Mouse (Mus musculus) urinary bladder, postnatal 25 days (tissue): Measurements from ENCODE around the gene Tiprl.

ENCODE experiments used
- DNase-seq: peaks from one replicate; pipeline ENCODE4 v3.0.0; 2022; ENCODE audit warnings: low spot score

Tiprl gene

GRCm38 (mm10) chr1:165201445-165202012 is 35.3 kb downstream of the Tiprl start:
- DNase-seq, result no peak

DNA sequence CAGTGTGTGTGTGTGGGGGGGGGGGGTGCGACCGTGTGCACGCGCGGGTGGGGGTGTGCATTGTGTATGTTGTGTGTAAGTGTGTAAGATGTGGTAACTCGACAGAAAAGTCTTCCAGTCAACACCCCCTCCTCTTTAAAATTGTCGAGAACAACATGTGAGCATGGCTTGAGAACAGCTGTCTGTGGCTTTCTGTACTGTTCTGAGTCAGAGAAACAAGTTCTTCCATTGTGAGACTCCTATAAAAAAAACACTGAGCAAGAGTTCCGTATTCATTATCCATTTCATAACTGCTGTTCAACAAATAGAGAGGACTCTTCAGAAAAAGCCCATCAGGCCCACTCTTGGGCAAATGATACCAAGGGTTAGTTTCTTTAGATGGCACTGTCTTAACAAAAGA is 36.0 kb downstream of the Tiprl start:
- no peak for DNase-seq

GRCm38 (mm10) chr1:165199639-165200038 is 37.2 kb downstream of the Tiprl start:
- DNase-seq, result no peak

- DNase-seq, result no peak
Observed at GRCm38 (mm10) chr1:165198951-165199350, 37.8 kb downstream of the Tiprl start.

DNA sequence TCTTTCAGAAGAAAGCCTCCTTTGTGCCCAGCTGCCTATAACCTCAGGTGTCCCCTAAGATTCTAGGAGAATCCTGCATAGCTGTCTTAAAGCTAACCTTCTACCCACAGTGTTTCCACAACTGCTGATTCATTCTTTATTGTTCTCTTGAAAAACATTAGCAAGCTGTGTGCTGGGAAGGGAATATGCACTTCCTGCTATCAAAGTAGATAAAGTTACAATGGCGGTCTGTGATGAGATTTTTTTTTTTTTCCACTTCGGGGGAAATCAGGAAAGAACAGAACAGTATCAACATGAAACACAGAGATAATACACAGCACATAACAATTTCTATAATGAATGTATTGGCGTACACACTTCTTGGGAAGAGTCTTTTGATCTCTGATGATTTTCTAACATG is 38.9 kb downstream of the Tiprl start:
- DNase-seq, result no peak

GRCm38 (mm10) chr1:165195396-165195960 is 41.3 kb downstream of the Tiprl start:
- no peak for DNase-seq

- no peak for DNase-seq
Observed at GRCm38 (mm10) chr1:165194662-165195013, 42.2 kb downstream of the Tiprl start.

- DNase-seq, result peak; percentile 85
Observed at GRCm38 (mm10) chr1:165193880-165194661, 42.7 kb downstream of the Tiprl start, which contains the start of gene Sft2d2. Sft2d2 (minus strand) TSS chr1:165194438.

DNA sequence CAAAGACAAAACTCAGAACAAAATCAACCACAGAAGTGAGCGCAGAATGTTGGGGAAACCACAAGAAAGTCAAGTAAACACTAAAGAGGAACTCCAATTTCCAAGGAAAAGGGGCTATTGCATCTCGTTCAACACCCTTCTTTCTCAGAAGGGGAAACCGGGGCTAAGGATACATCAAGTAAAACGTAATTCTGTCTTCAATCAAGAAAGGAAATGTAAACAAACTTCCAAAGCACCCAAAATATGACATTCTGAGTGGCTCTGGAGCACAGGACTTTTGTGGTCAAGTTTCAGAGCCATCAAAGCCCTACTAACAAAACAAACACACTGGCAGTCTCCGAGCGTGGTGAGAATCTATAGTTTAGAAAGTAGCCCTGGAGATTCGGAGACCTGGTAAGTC is 43.4 kb downstream of the Tiprl start:
- no peak for DNase-seq

- DNase-seq, result no peak
Observed at GRCm38 (mm10) chr1:165192714-165193264, 44.0 kb downstream of the Tiprl start.

DNA sequence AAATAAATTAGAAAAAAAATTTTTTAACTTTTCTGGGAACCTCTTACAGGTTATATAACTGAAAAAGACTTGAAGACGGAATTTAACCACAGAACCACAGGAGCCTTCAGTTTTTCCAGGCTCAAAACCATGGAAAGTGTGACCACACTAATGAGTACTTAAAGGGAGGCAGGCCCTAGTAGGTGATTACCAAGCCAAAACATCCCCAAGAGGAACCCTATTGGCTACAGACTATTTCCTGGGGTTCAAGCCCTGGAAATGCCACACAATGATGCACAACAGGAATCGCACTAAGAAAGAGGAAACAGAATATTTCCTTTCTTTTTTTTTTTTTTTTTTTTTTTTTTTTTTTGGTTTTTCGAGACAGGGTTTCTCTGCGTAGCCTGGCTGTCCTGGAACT is 44.7 kb downstream of the Tiprl start:
- no peak for DNase-seq

GRCm38 (mm10) chr1:165191611-165192010 is 45.2 kb downstream of the Tiprl start:
- DNase-seq, result no peak

DNA sequence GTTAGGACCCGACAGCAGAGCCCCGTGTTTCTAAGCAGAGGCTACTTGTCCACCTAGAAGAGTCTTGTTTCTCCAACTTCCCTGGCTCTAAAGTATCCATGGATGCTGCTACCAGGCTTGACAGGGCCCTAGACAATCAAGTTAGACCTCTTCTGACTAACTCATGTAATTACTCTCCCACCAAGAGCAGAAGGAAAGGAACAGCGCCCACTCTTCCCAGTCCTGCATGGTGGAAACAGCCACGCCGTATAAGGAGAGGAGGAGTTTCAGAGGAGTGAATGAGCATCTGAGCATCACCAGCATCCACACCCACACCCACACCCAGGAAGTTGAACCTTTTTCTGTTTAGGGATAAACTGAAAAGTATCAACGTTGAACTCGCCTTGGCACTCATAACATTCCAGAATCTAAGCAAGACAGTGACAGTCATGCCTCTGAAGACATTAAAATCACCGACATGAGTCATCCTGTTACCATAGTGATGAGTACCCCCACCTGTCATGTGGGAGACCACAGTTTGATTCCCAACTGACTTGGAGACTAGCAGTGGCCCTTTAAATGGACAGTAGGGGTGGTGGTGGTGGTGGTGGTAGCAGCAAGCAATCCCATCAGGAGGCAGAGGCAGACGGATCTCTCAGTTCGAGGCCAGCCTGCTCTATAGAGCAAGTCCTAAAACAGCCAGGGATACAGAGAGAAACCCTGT is 46.1 kb downstream of the Tiprl start:
- no peak for DNase-seq

DNA sequence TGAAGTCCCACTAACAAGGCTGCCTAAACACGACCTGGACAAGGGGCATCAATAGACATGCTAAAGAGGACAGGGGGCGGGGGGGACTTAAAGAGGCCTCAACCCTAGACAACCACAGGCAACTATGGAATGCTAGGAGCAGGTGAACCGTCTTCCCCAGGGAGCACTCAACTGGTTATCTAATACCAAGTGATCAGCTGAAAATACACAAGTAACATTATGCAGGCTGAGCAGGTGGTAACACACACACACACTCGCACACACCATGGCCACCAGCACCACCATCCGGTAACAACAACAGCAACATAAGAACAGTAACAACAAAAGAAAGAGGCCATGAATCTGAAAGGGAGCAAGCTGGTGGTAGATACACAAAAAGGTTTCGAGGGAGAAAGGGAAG is 46.7 kb downstream of the Tiprl start:
- no peak for DNase-seq

- DNase-seq, result no peak
Observed at GRCm38 (mm10) chr1:165188806-165189580, 47.8 kb downstream of the Tiprl start.

GRCm38 (mm10) chr1:165187357-165187756 is 49.4 kb downstream of the Tiprl start:
- no peak for DNase-seq

- no peak for DNase-seq
Observed at GRCm38 (mm10) chr1:165186491-165186890, 50.3 kb downstream of the Tiprl start.

- DNase-seq, result no peak
Observed at GRCm38 (mm10) chr1:165185116-165185515, 51.7 kb downstream of the Tiprl start.

- no peak for DNase-seq
Observed at GRCm38 (mm10) chr1:165184178-165184577, 52.6 kb downstream of the Tiprl start.

GRCm38 (mm10) chr1:165183400-165183799 is 53.4 kb downstream of the Tiprl start:
- no peak for DNase-seq

DNA sequence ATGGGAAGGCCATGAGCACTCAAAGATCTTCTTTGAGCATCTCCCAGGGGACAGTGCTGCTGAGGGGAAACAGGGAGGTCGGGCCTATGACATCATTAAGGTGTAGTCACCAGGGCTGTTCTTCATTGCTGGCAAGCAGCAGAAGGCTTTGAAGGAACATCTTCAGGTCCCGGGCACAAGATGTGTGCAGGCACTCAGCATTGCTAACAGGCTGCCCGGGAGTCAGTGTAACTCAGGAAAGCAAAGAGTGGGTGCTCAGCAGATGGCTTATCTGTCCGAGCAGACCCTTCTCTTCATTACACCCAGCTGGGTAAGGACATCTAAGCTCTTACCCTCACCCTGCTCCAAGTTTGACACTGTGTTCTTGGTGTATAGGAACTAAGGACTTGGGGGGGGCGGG is 57.5 kb downstream of the Tiprl start:
- DNase-seq, result no peak

DNA sequence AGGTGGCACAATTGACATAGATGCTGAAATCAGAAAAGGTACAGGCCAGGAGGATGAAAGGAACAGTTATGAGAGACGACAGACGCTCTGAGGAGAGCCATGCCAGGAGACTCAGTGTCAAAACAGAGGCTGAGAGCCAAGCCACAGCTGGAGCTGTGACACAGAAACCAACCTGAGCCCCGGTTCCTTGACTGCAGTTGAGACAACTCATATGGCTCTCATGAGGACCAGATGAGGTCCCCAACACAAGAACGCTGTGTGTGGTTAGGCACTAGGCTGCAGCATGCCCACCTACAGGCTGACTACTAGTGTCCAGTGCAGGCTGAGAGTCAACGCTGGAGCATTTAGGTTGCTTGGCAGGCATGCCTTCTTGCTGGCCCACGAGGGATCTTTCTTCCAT is 58.7 kb downstream of the Tiprl start:
- no peak for DNase-seq
